Mouse (Mus musculus) embryonic facial prominence, embryonic 11.5 days (tissue): Measurements from ENCODE around the gene Naa35. TPM values are rescaled to one million over a fixed set of nuclear protein-coding genes. Genes with fewer than 3 reads are reported as not detected.

Experiments
- polyA plus RNA-seq: library from polyadenylated mRNA; unstranded; fragments of >200 nt; fragmentation: Nextera tagmentation; extraction: Ambion mirVana; gene quantifications from 2 replicates; pipeline ENCODE4 v1.2.1, GENCODE M21; 2014

Gene Naa35
- polyA plus RNA-seq, 1 experiment from 2014 or later, result 104 TPM

Other genes starting within 250 kb of the Naa35 start
- gene Agtpbp1, start within 50 bp of the Naa35 start, polyA plus RNA-seq, result 17.8 and 18.4 TPM in 2 replicates
- 88.0 and 97.5 TPM in 2 replicates for gene Golm1, start 90.6 kb downstream of the Naa35 start, polyA plus RNA-seq
- not detected in 2 replicates for gene 4921517D22Rik, start 108.8 kb downstream of the Naa35 start, polyA plus RNA-seq
- 0.11 TPM in 1 of 2 replicates, not detected in the other for gene Spata31d1a, start 125.1 kb downstream of the Naa35 start, polyA plus RNA-seq
- not detected in 2 replicates for gene Spata31d1b, start 127.0 kb downstream of the Naa35 start, polyA plus RNA-seq
- not detected in 2 replicates for gene Spata31d1d, start 146.5 kb downstream of the Naa35 start, polyA plus RNA-seq
- gene 1700014D04Rik, start 161.5 kb downstream of the Naa35 start, polyA plus RNA-seq, result not detected in 2 replicates
- gene Isca1, start 184.6 kb downstream of the Naa35 start, polyA plus RNA-seq, result 117 and 125 TPM in 2 replicates
- gene Gm49354, start 197.0 kb downstream of the Naa35 start, polyA plus RNA-seq, result not detected in 2 replicates
- 48.7 and 50.0 TPM in 2 replicates for gene Tut7, start 237.9 kb downstream of the Naa35 start, polyA plus RNA-seq